Mouse (Mus musculus) G1E (cell line): ENCODE results near the gene Mettl27. TPM values are rescaled to one million over a fixed set of nuclear protein-coding genes. Genes with fewer than 3 reads are reported as not detected.

Source experiments
- ATAC-seq: 2 replicates; pipeline ENCODE4 v1.8.0; 2016; ENCODE audit warnings: mild to moderate bottlenecking; ENCODE audit not compliant: insufficient number of reproducible peaks, poor library complexity, low FRiP score, severe bottlenecking; ENCODE audit errors: extremely low read depth
- DNase-seq: peaks from one replicate; pipeline ENCODE4 v3.0.0; 2012; ENCODE audit warnings: low spot score
- H3K27me3 ChIP-seq: 2 replicates; pipeline ENCODE4 v1.6.1; 2012; ENCODE audit warnings: mild to moderate bottlenecking, low read length, inconsistent platforms; ENCODE audit not compliant: insufficient read depth
- H3K36me3 ChIP-seq: replicated peaks from 2 replicates; pipeline ENCODE3; 2012; ENCODE audit warnings: mild to moderate bottlenecking, inconsistent platforms
- H3K4me1 ChIP-seq: 2 replicates; pipeline ENCODE4 v1.6.1; 2012; ENCODE audit warnings: low read depth, low read length, inconsistent platforms, mixed read lengths; ENCODE audit not compliant: insufficient read depth
- H3K4me3 ChIP-seq: 2 replicates; pipeline ENCODE4 v1.5.1; 2012; ENCODE audit warnings: low read depth, mild to moderate bottlenecking, inconsistent platforms, low read length, moderate library complexity, mixed read lengths
- H3K9me3 ChIP-seq: replicated peaks from 2 replicates; pipeline ENCODE4 v1.6.1; 2012; ENCODE audit warnings: inconsistent platforms
- CTCF ChIP-seq: IDR thresholded peaks from 2 replicates; pipeline ENCODE4 v1.5.1; 2012; ENCODE audit warnings: low read depth, low read length, inconsistent platforms, mixed read lengths
- GATA1 ChIP-seq: IDR thresholded peaks from 2 replicates; pipeline ENCODE4 v1.6.1; 2012; ENCODE audit warnings: borderline replicate concordance, low read length, inconsistent platforms, mixed read lengths
- GATA2 ChIP-seq: IDR thresholded peaks from 2 replicates; pipeline ENCODE4 v1.6.1; 2012; ENCODE audit warnings: low read depth, low read length, inconsistent platforms, borderline replicate concordance
- POLR2AphosphoS5 ChIP-seq: IDR thresholded peaks from 2 replicates; pipeline ENCODE4 v1.6.1; 2012; ENCODE audit warnings: low read depth, low read length, inconsistent platforms; ENCODE audit not compliant: insufficient replicate concordance
- TAL1 ChIP-seq: conservative IDR thresholded peaks from 2 replicates; pipeline ENCODE4 v1.6.1; 2012; ENCODE audit warnings: low read depth, low read length, inconsistent platforms, mixed read lengths
- polyA plus RNA-seq: library from polyadenylated mRNA; stranded (reverse); fragments of >175 nt; gene quantifications from 2 replicates; pipeline ENCODE4 v1.2.3, GENCODE M21; 2012
- total RNA-seq, 2 experiments: library from RNA; stranded (forward) in 1 of 2; stranded (reverse) in 1 of 2; fragments of 200-1000 nt in 1 of 2; fragments of >200 nt in 1 of 2; fragmentation: Nextera tagmentation in 1 of 2; gene quantifications; 2 replicates each; pipeline ENCODE4 v1.2.3; 2014 to 2017

Mettl27 gene
- total and polyA plus RNA-seq, 3 experiments = 5.6 to 11.7 (median 6.6) TPM

DNA sequence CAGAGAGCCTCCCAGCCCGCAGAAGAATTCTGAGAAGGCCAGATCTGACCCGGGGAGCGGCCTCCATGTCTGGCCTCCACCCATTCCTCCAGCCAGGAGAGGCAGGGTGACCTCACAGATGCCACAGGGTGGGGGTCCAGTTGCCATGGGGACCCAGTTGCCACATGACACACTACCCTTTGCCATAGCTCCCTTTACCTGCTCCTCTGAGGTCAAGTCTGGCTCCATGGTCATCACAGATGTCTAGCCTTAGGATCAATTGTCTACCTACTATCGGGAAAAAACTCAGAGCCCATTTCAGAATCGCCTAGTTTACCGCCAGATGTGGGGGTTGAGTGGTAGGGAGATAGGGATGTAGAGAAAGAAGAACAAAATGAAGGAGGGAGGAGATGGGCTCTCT is 25.5 kb upstream of the Mettl27 start, which contains the start of gene Tmem270:
Gene Tmem270 (minus strand): TSS at position 101 of the 400 bp plus-strand sequence.
- DNase-seq (no peak), ATAC-seq (no peak)
- no peak within 1 kb of the TSS; the same call in 1 of the 2 replicates for H3K4me3 ChIP-seq
- H3K9me3 ChIP-seq = no peaks in the 10 kb centered on the region; the same call in 1 of the 2 replicates
- H3K27me3 ChIP-seq = peaks cover 19% of the 10 kb centered on the region
- no peak for TF ChIP-seq GATA1
- no peak for TF ChIP-seq POLR2AphosphoS5
- no peak for TF ChIP-seq TAL1
- TF ChIP-seq CTCF = no peak
- no peak for TF ChIP-seq GATA2
- H3K4me1 ChIP-seq = peaks cover 7% of the 10 kb centered on the region
- H3K36me3 ChIP-seq = no peaks in the 10 kb centered on the region

- DNase-seq = peak; percentile 81
- Histone ChIP-seq H3K27me3 (peaks cover 16% of the 10 kb centered on the region), H3K4me1 (peaks cover 7% of the 10 kb centered on the region), H3K36me3 (no peaks in the 10 kb centered on the region), H3K9me3 (no peaks in the 10 kb centered on the region; the same call in 1 of the 2 replicates), H3K4me3 (no peak overlapping the region)
- ATAC-seq = peak; percentile 34; the same call in 1 of the 2 replicates
- no peak for TF ChIP-seq GATA2
- peak; percentile 96 for TF ChIP-seq CTCF
These were observed 25.0 kb upstream of the Mettl27 start for GRCm38 (mm10) chr5:134907135-134907534.

DNA sequence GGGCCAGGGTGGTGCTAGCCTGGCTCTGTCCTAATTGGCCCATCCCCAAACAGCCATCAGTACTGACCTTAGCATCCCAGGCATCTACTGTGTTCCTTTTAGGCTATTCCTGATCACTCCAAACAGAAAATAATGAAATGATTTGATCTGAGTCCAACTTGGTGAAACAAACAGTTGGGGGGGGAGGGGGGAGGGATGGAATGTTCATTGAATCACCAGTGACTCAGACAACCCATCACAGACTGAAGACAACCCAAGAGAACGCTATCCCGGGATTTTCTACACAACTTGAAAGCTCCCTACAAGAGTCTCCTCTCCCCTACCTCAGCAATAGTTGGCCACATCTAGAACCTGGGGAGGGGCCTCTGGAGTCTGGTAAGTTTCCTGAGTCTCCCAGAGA is 20.3 kb upstream of the Mettl27 start:
- no peak for DNase-seq
- Histone ChIP-seq H3K4me3 (no peak overlapping the region), H3K4me1 (peaks cover 45% of the 10 kb centered on the region), H3K27me3 (no peaks in the 10 kb centered on the region; the same call in 1 of the 2 replicates), H3K36me3 (no peaks in the 10 kb centered on the region), H3K9me3 (no peaks in the 10 kb centered on the region)
- no peak for ATAC-seq
- TF ChIP-seq CTCF = no peak
- no peak for TF ChIP-seq POLR2AphosphoS5
- TF ChIP-seq TAL1 = no peak
- no peak for TF ChIP-seq GATA1
- no peak for TF ChIP-seq GATA2

- ATAC-seq (no peak), DNase-seq (no peak)
- Histone ChIP-seq H3K4me1 (peaks cover 42% of the 10 kb centered on the region), H3K9me3 (peaks cover 4% of the 10 kb centered on the region), H3K36me3 (no peaks in the 10 kb centered on the region), H3K27me3 (no peaks in the 10 kb centered on the region; the same call in 1 of the 2 replicates), H3K4me3 (peak overlapping the region; percentile 55)
- TF ChIP-seq TAL1 = no peak
- no peak for TF ChIP-seq GATA1
- no peak for TF ChIP-seq CTCF
- TF ChIP-seq POLR2AphosphoS5 = no peak
- TF ChIP-seq GATA2 = no peak
These were observed 18.8 kb upstream of the Mettl27 start for GRCm38 (mm10) chr5:134913352-134913751.

DNA sequence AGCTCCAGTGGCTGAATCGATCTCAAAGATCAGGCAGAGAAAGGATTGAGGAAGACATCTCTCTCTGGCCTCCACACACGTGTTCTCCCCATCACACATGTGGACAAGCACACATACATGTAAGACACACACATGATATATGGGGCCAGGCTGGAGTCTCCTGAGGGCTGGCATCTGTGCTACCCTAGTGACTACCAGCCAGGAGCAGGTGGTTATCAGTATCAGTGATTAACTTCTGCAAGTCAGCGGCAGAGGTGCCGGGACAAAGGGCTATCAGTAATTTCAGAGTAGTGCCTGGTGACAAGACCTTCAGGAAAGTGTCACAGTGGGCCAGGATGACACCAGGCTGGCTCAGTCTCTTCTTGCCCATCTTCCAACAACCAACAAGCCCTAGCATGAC is 18.4 kb upstream of the Mettl27 start:
- TF ChIP-seq POLR2AphosphoS5 (no peak), GATA1 (no peak), GATA2 (no peak), CTCF (no peak), TAL1 (peak; percentile 86)
- ATAC-seq (peak; percentile 69), DNase-seq (peak; percentile 50)
- H3K27me3 ChIP-seq = no peaks in the 10 kb centered on the region; the same call in 1 of the 2 replicates
- no peaks in the 10 kb centered on the region for H3K36me3 ChIP-seq
- peaks cover 46% of the 10 kb centered on the region for H3K4me1 ChIP-seq
- H3K4me3 ChIP-seq = peak overlapping the region; percentile 55
- peaks cover 4% of the 10 kb centered on the region for H3K9me3 ChIP-seq

GRCm38 (mm10) chr5:134914510-134914909 is 17.7 kb upstream of the Mettl27 start:
- peaks cover 4% of the 10 kb centered on the region for H3K9me3 ChIP-seq
- no peak for ATAC-seq
- H3K36me3 ChIP-seq = no peaks in the 10 kb centered on the region
- no peaks in the 10 kb centered on the region; the same call in 1 of the 2 replicates for H3K27me3 ChIP-seq
- peak overlapping the region; percentile 59; the same call in 1 of the 2 replicates for H3K4me3 ChIP-seq
- no peak for DNase-seq
- H3K4me1 ChIP-seq = peaks cover 53% of the 10 kb centered on the region
- TF ChIP-seq POLR2AphosphoS5 (no peak), GATA2 (no peak), GATA1 (no peak)

DNA sequence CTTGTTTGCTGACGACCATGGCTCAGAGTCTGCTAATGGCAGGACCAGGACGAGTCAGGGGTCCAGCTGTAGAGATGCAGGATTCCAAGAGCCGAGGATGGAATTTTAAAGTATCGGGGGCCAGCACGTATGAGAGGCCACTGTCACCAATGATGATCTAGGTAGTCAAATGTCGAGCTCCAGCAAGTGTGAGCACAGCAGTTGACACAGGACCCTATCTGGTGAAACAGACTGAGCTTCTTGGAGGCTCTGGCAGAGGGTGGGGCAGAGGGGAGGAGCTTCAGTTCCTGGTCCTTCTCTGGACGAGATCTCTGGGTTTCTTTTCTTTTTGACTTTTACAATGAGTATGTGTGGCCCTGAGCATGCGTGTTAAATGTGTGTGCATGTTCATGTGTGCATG is 16.9 kb upstream of the Mettl27 start, which contains the start of gene Cldn13:
Gene Cldn13 (minus strand): TSS at position 216 of the 400 bp plus-strand sequence.
- ATAC-seq (peak; percentile 43; the same call in 1 of the 2 replicates), DNase-seq (peak; percentile 52)
- no peaks in the 10 kb centered on the region for H3K36me3 ChIP-seq

More for the DNA sequence above, 16.9 kb upstream of the Mettl27 start, which contains the start of gene Cldn13:
- Histone ChIP-seq H3K9me3 (peaks cover 4% of the 10 kb centered on the region), H3K4me3 (peak within 1 kb of the TSS; percentile 61), H3K27me3 (no peaks in the 10 kb centered on the region; the same call in 1 of the 2 replicates), H3K4me1 (peaks cover 61% of the 10 kb centered on the region)
- TF ChIP-seq GATA2 (no peak), POLR2AphosphoS5 (no peak), GATA1 (no peak), CTCF (no peak), TAL1 (no peak)
